Comparison of ENCODE assay signal across 8 mouse cellular contexts in genomic region chr19:8991245-8991870, GRCm38 (mm10). TPM values are rescaled to one million over a fixed set of nuclear protein-coding genes. Genes with fewer than 3 reads are reported as not detected.
DNase-seq lines count a peak whose midpoint lies in the region; ATAC-seq and TF ChIP-seq lines count a peak whose summit lies in the region.

No protein-coding gene starts in this region.

- peaks cover 44% of the 10 kb centered on the region for H3K4me1 ChIP-seq in megakaryocyte, embryonic 14.5 days
- peaks cover 32% of the 10 kb centered on the region for H3K4me1 ChIP-seq in embryonic fibroblast, embryonic 13.5 days (ENCODE audit: control insufficient read depth, insufficient read depth, low read length)
- peaks cover 55% of the 10 kb centered on the region for H3K4me1 ChIP-seq in intestine, embryonic 15.5 days (replicated peaks)
- H3K4me1 ChIP-seq in neural tube, embryonic 13.5 days (replicated peaks), result peaks cover 34% of the 10 kb centered on the region

- no peak for TF ChIP-seq CTCF in embryonic fibroblast, embryonic 13.5 days (IDR thresholded peaks at IDR 0.05; ENCODE audit: borderline replicate concordance, insufficient read depth, low read length)

- H3K9ac ChIP-seq in intestine, embryonic 15.5 days, result 0 out of 2 replicates have a peak overlapping the region, but pooled peaks have one; percentile 6
- H3K9ac ChIP-seq in neural tube, embryonic 13.5 days, result no peak overlapping the region

- no peak for DNase-seq in right cerebral cortex, postnatal 4 days

- H3K36me3 ChIP-seq in megakaryocyte, embryonic 14.5 days (replicated peaks; ENCODE audit: low read length), result no peaks in the 10 kb centered on the region
- no peaks in the 10 kb centered on the region for H3K36me3 ChIP-seq in intestine, embryonic 15.5 days
- no peaks in the 10 kb centered on the region for H3K36me3 ChIP-seq in neural tube, embryonic 13.5 days

- H3K4me2 ChIP-seq in intestine, embryonic 15.5 days (replicated peaks), result peak overlapping the region; percentile 88
- peak overlapping the region; percentile 68 for H3K4me2 ChIP-seq in neural tube, embryonic 13.5 days

- H3K9me3 ChIP-seq in megakaryocyte, embryonic 14.5 days, result no peaks in the 10 kb centered on the region
- no peaks in the 10 kb centered on the region for H3K9me3 ChIP-seq in intestine, embryonic 15.5 days
- no peaks in the 10 kb centered on the region for H3K9me3 ChIP-seq in neural tube, embryonic 13.5 days

- TF ChIP-seq POLR2A in embryonic fibroblast, embryonic 13.5 days (IDR thresholded peaks at IDR 0.05; ENCODE audit: low read depth, low read length), result peak; percentile 6

- peak overlapping the region; percentile 95 for H3K27ac ChIP-seq in embryonic fibroblast, embryonic 13.5 days (ENCODE audit: insufficient read depth, low read length)
- H3K27ac ChIP-seq in intestine, embryonic 15.5 days, result peak overlapping the region; percentile 96
- H3K27ac ChIP-seq in neural tube, embryonic 13.5 days (replicated peaks), result 0 out of 2 replicates have a peak overlapping the region, but pooled peaks have one; percentile 0

- peak overlapping the region; percentile 72 for H3K4me3 ChIP-seq in megakaryocyte, embryonic 14.5 days (replicated peaks)
- peak overlapping the region; percentile 83 for H3K4me3 ChIP-seq in embryonic fibroblast, embryonic 13.5 days (ENCODE audit: insufficient read depth, low read length)
- peak overlapping the region; percentile 81 for H3K4me3 ChIP-seq in intestine, embryonic 15.5 days (replicated peaks)
- H3K4me3 ChIP-seq in neural tube, embryonic 13.5 days, result 0 out of 2 replicates have a peak overlapping the region, but pooled peaks have one; percentile 4

- 35% methylated on average over 4 of the region's 4 CpGs for WGBS in intestine, embryonic 15.5 days
- WGBS in neural tube, embryonic 13.5 days, result 79% methylated on average over 4 of the region's 4 CpGs

- no peak for ATAC-seq in megakaryocyte, adult 5-6 weeks (ENCODE audit: poor library complexity, severe bottlenecking)
- no peak for ATAC-seq in intestine, embryonic 15.5 days
- no peak for ATAC-seq in neural tube, embryonic 13.5 days (ENCODE audit: low read depth)
- no peak for ATAC-seq in erythroblast, adult 5-6 weeks (replicated peaks; ENCODE audit: low FRiP score, poor library complexity, severe bottlenecking)
- ATAC-seq in megakaryocyte progenitor cell, adult 5-6 weeks (replicated peaks; ENCODE audit: poor library complexity), result no peak

- H3K27me3 ChIP-seq in megakaryocyte, embryonic 14.5 days (replicated peaks), result peaks cover 50% of the 10 kb centered on the region
- H3K27me3 ChIP-seq in intestine, embryonic 15.5 days (replicated peaks), result no peaks in the 10 kb centered on the region
- H3K27me3 ChIP-seq in neural tube, embryonic 13.5 days, result peaks cover 57% of the 10 kb centered on the region

RNA-seq across cellular contexts. Expression of gene Ahnak, which starts 2.3 kb away (rescaled TPM):
- polyA plus RNA-seq in megakaryocyte, embryonic 14.5 days (2012; ENCODE audit: insufficient read depth, low replicate concordance), result 4.6 and 28.7 TPM in 2 replicates
- 372 and 397 TPM in 2 replicates for total RNA-seq in megakaryocyte, adult 5-6 weeks (2015)
- 659 and 727 TPM in 2 replicates for total RNA-seq in megakaryocyte, adult 5-6 weeks (2017)
- 559 and 687 TPM in 2 replicates for polyA plus RNA-seq in embryonic fibroblast, embryonic 13.5 days (2011; ENCODE audit: insufficient read length, low read depth, missing spikeins)
- 22.4 and 25.0 TPM in 2 replicates for polyA plus RNA-seq in intestine, embryonic 15.5 days (2015; fragmentation: Nextera tagmentation; extraction: Ambion mirVana)
- polyA plus RNA-seq in neural tube, embryonic 13.5 days (2015; fragmentation: Nextera tagmentation; extraction: Ambion mirVana), result 4.8 and 4.9 TPM in 2 replicates
- 19.0 and 20.0 TPM in 2 replicates for total RNA-seq in erythroblast, adult 5-6 weeks (2015; ENCODE audit: low replicate concordance)
- total RNA-seq in erythroblast, adult 5-6 weeks (2017; ENCODE audit: low replicate concordance), result 24.3 and 30.2 TPM in 2 replicates
- total RNA-seq in megakaryocyte progenitor cell, adult 5-6 weeks (2015), result 6.5 and 10.6 TPM in 2 replicates
- total RNA-seq in megakaryocyte progenitor cell, adult 5-6 weeks (2017), result 11.7 and 17.2 TPM in 2 replicates

RNA-seq across cellular contexts. Expression of gene Eef1g, which starts 24.5 kb away (rescaled TPM):
- 36.7 and 78.5 TPM in 2 replicates for polyA plus RNA-seq in megakaryocyte, embryonic 14.5 days (2012; ENCODE audit: insufficient read depth, low replicate concordance)
- 319 and 343 TPM in 2 replicates for total RNA-seq in megakaryocyte, adult 5-6 weeks (2015)
- 206 and 209 TPM in 2 replicates for total RNA-seq in megakaryocyte, adult 5-6 weeks (2017)
- 882 and 905 TPM in 2 replicates for polyA plus RNA-seq in embryonic fibroblast, embryonic 13.5 days (2011; ENCODE audit: insufficient read length, low read depth, missing spikeins)
- 436 and 453 TPM in 2 replicates for polyA plus RNA-seq in intestine, embryonic 15.5 days (2015; fragmentation: Nextera tagmentation; extraction: Ambion mirVana)
- 323 and 328 TPM in 2 replicates for polyA plus RNA-seq in neural tube, embryonic 13.5 days (2015; fragmentation: Nextera tagmentation; extraction: Ambion mirVana)
- 181 and 213 TPM in 2 replicates for total RNA-seq in erythroblast, adult 5-6 weeks (2015; ENCODE audit: low replicate concordance)
- 105 and 149 TPM in 2 replicates for total RNA-seq in erythroblast, adult 5-6 weeks (2017; ENCODE audit: low replicate concordance)
- 1,162 and 1,182 TPM in 2 replicates for total RNA-seq in megakaryocyte progenitor cell, adult 5-6 weeks (2015)
- 754 and 796 TPM in 2 replicates for total RNA-seq in megakaryocyte progenitor cell, adult 5-6 weeks (2017)

RNA-seq across cellular contexts. Expression of gene Tut1, which starts 37.7 kb away (rescaled TPM):
- polyA plus RNA-seq in megakaryocyte, embryonic 14.5 days (2012; ENCODE audit: insufficient read depth, low replicate concordance), result 25.5 and 37.3 TPM in 2 replicates
- total RNA-seq in megakaryocyte, adult 5-6 weeks (2015), result 1.7 and 2.9 TPM in 2 replicates
- 8.8 and 9.9 TPM in 2 replicates for total RNA-seq in megakaryocyte, adult 5-6 weeks (2017)
- 16.8 and 19.7 TPM in 2 replicates for polyA plus RNA-seq in embryonic fibroblast, embryonic 13.5 days (2011; ENCODE audit: insufficient read length, low read depth, missing spikeins)
- polyA plus RNA-seq in intestine, embryonic 15.5 days (2015; fragmentation: Nextera tagmentation; extraction: Ambion mirVana), result 29.7 and 30.4 TPM in 2 replicates
- 29.2 and 30.1 TPM in 2 replicates for polyA plus RNA-seq in neural tube, embryonic 13.5 days (2015; fragmentation: Nextera tagmentation; extraction: Ambion mirVana)
- total RNA-seq in erythroblast, adult 5-6 weeks (2015; ENCODE audit: low replicate concordance), result 1.0 and 2.7 TPM in 2 replicates
- total RNA-seq in erythroblast, adult 5-6 weeks (2017; ENCODE audit: low replicate concordance), result 2.3 and 6.8 TPM in 2 replicates
- 6.2 and 8.7 TPM in 2 replicates for total RNA-seq in megakaryocyte progenitor cell, adult 5-6 weeks (2015)
- 19.9 and 23.8 TPM in 2 replicates for total RNA-seq in megakaryocyte progenitor cell, adult 5-6 weeks (2017)

RNA-seq across cellular contexts. Expression of gene Mta2, which starts 49.7 kb away (rescaled TPM):
- 5.1 and 27.3 TPM in 2 replicates for polyA plus RNA-seq in megakaryocyte, embryonic 14.5 days (2012; ENCODE audit: insufficient read depth, low replicate concordance)
- 47.3 and 53.3 TPM in 2 replicates for total RNA-seq in megakaryocyte, adult 5-6 weeks (2015)
- 98.8 and 106 TPM in 2 replicates for total RNA-seq in megakaryocyte, adult 5-6 weeks (2017)
- 101 and 102 TPM in 2 replicates for polyA plus RNA-seq in embryonic fibroblast, embryonic 13.5 days (2011; ENCODE audit: insufficient read length, low read depth, missing spikeins)
- 130 and 139 TPM in 2 replicates for polyA plus RNA-seq in intestine, embryonic 15.5 days (2015; fragmentation: Nextera tagmentation; extraction: Ambion mirVana)
- polyA plus RNA-seq in neural tube, embryonic 13.5 days (2015; fragmentation: Nextera tagmentation; extraction: Ambion mirVana), result 126 and 141 TPM in 2 replicates
- total RNA-seq in erythroblast, adult 5-6 weeks (2015; ENCODE audit: low replicate concordance), result 16.9 and 22.8 TPM in 2 replicates
- total RNA-seq in erythroblast, adult 5-6 weeks (2017; ENCODE audit: low replicate concordance), result 39.5 and 54.4 TPM in 2 replicates
- 57.9 and 63.7 TPM in 2 replicates for total RNA-seq in megakaryocyte progenitor cell, adult 5-6 weeks (2015)
- 124 and 138 TPM in 2 replicates for total RNA-seq in megakaryocyte progenitor cell, adult 5-6 weeks (2017)

Comparison
In these comparisons a context has a peak if more than half of its experiments do, and no peak if none do; other contexts are left out.
1. H3K4me3 ChIP-seq: peak in every context shown above with its lines; median percentile 83 in embryonic fibroblast, embryonic 13.5 days; 81 in intestine, embryonic 15.5 days; 72 in megakaryocyte, embryonic 14.5 days; 4 in neural tube, embryonic 13.5 days.
2. H3K27ac ChIP-seq: peak in every context shown above with its lines; median percentile 96 in intestine, embryonic 15.5 days; 95 in embryonic fibroblast, embryonic 13.5 days; 0 in neural tube, embryonic 13.5 days.
3. RNA of gene Ahnak, which starts 2.3 kb away (polyA plus RNA-seq): 559 to 687 TPM in embryonic fibroblast, embryonic 13.5 days; 4.6 to 28.7 TPM in megakaryocyte, embryonic 14.5 days, 22.4 to 25.0 TPM in intestine, embryonic 15.5 days and 4.8 to 4.9 TPM in neural tube, embryonic 13.5 days; every median in the first group is over 10 times any median in the second.